Mouse (Mus musculus): ENCODE data around the gene Gm20873. TPM values are rescaled to one million over a fixed set of nuclear protein-coding genes. Genes with fewer than 3 reads are reported as not detected.
"Not testable (repeated sequence)": the region's sequence is repeated elsewhere in the genome, so short reads cannot be mapped to it uniquely, and the experiment has no call there.

Gm20873 gene
- not detected in 2 replicates for polyA plus RNA-seq (2015; fragmentation: Nextera tagmentation; extraction: Ambion mirVana)

GRCm38 (mm10) chrY:6266798-6267197, at the start of gene Gm20873:
Gm20873 (plus strand) TSS chrY:6267098.
- not testable (repeated sequence) for H3K4me3 ChIP-seq; H3K4me1 ChIP-seq; H3K9me3 ChIP-seq; ATAC-seq (replicated peaks); H3K4me2 ChIP-seq (replicated peaks); H3K36me3 ChIP-seq; H3K9ac ChIP-seq (replicated peaks); H3K27ac ChIP-seq (replicated peaks); H3K27me3 ChIP-seq

GRCm38 (mm10) chrY:6237895-6238294, 29.0 kb upstream of the Gm20873 start, which contains the start of gene Gm21746:
Gm21746 (minus strand) TSS chrY:6237995.
- not testable (repeated sequence) for H3K4me3 ChIP-seq

More at GRCm38 (mm10) chrY:6237895-6238294, 29.0 kb upstream of the Gm20873 start, which contains the start of gene Gm21746:
- not testable (repeated sequence) for H3K4me2 ChIP-seq (replicated peaks); H3K27ac ChIP-seq (replicated peaks); H3K36me3 ChIP-seq; H3K9ac ChIP-seq (replicated peaks); H3K9me3 ChIP-seq; H3K27me3 ChIP-seq; ATAC-seq (replicated peaks); H3K4me1 ChIP-seq
- 77% methylated on average over 2 of the region's 3 CpGs for WGBS

Other genes starting within 250 kb of the Gm20873 start
- gene Gm21746, start 29.1 kb upstream of the Gm20873 start, polyA plus RNA-seq (2015; fragmentation: Nextera tagmentation; extraction: Ambion mirVana) = not detected in 2 replicates